Mouse (Mus musculus): ENCODE measurements around the gene Ucn2. TPM values are rescaled to one million over a fixed set of nuclear protein-coding genes. Genes with fewer than 3 reads are reported as not detected.
A peak's percentile ranks its signal among the peaks of the same experiment; 100 is the strongest.

Ucn2 gene
- polyA plus RNA-seq (2015; fragmentation: Nextera tagmentation; extraction: Ambion mirVana), result not detected in 2 replicates

DNA sequence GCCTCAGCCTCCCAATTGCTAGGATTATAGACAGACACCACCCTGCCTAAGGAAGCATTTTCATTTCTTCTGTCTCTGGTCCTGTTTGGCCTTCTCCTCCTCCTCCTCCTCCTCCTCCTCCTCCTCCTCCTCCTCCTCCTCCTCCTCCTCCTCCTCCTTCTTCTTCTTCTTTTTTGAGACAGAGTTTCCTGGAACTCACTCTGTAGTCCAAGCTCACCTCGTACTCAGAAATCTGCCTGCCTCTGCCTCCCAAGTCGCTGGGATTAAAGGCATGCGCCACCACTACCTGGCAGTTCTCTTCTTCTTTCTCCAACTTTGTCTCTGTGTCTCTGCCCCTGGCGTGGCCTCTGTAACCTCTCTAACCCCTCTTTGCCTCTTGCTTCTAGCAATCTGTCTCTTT lies at the start of gene Ucn2:
Ucn2 (plus strand) TSS at position 301 of the 400 bp plus-strand sequence.
- 92% methylated on average over 3 of the region's 4 CpGs for WGBS
- ATAC-seq (ENCODE audit: low FRiP score, low TSS enrichment), result no peak

DNA sequence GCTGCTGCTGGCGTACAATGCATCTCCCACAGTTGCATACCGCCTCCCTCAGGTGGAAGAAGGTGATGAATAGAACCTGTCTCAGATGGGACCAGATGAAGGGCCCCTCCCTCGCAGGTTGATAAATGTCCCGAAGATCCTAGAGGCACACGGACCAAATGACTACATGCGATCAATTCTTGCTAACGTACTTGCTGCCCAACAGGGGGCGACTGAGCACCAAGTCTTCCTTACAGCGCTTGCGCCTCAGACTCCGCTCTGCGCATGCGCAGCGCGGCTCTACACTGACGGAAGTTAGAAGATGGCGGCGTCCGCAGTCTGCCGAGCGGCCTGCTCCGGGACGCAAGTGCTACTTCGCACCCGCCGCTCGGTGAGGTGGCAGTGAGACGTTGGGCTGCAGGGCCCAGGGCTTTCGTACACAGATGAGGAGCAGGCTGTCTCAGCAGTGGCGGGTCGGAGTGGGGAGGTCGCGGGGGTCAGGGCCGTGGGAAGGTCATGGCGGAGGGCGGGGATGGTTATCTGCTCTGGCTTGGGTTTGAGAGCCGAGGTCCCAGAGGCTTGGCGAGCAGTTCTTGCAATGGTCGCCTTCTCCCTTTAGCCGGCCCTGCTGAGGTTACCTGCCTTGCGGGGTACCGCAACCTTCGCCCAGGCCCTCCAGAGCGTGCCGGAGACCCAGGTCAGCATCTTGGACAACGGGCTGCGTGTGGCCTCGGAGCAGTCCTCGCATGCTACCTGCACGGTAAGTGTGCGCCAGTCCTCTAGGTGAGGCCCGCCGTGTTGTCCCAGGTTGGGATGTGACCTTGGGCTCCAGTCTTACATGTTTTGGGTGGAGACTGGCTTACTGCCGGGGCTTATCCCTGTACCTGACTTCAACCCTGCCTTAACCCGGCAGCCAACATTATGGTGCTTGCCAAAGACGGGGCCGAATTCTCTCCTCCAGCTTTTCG lies 49.1 kb upstream of the Ucn2 start, which contains the start of gene Uqcrc1:
Uqcrc1 (plus strand) TSS at position 216 of the 947 bp plus-strand sequence.
- Histone ChIP-seq H3K9ac (ENCODE audit: low read length) (peak within 1 kb of the TSS; percentile 82), H3K4me2 (replicated peaks; ENCODE audit: low read depth) (peak within 1 kb of the TSS; percentile 89), H3K27ac (replicated peaks) (peak within 1 kb of the TSS; percentile 80), H3K4me3 (ENCODE audit: low read depth, low read length) (peak within 1 kb of the TSS; percentile 75), H3K36me3 (ENCODE audit: control insufficient read depth, insufficient read depth, low read length) (peaks cover 5% of the 10 kb centered on the region), H3K9me3 (ENCODE audit: control insufficient read depth, low read length) (no peaks in the 10 kb centered on the region), H3K4me1 (replicated peaks; ENCODE audit: control insufficient read depth, insufficient read depth) (no peaks in the 10 kb centered on the region), H3K27me3 (ENCODE audit: control insufficient read depth, insufficient read depth, low read length) (no peaks in the 10 kb centered on the region)
- WGBS, result under 1% methylated on average over 58 of the region's 58 CpGs
- DNase-seq (ENCODE audit: low spot score) (peak; percentile 96), ATAC-seq (ENCODE audit: low FRiP score, low TSS enrichment) (peak; percentile 94)
- no peak for TF ChIP-seq EP300 (optimal IDR thresholded peaks at IDR 0.05)
- peak; percentile 97 for TF ChIP-seq CTCF (IDR thresholded peaks at IDR 0.05; ENCODE audit: low read depth)

More for the DNA sequence above, at the start of gene Ucn2:
- DNase-seq (ENCODE audit: low spot score), result no peak
- no peaks in the 10 kb centered on the region for H3K27me3 ChIP-seq (ENCODE audit: control insufficient read depth, insufficient read depth, low read length)
- TF ChIP-seq EP300 (optimal IDR thresholded peaks at IDR 0.05), result no peak
- no peak for TF ChIP-seq CTCF (IDR thresholded peaks at IDR 0.05; ENCODE audit: low read depth)
- H3K36me3 ChIP-seq (ENCODE audit: control insufficient read depth, insufficient read depth, low read length), result no peaks in the 10 kb centered on the region
- 0 out of 2 replicates have a peak, but pooled peaks cover 4% of the 10 kb centered on the region for H3K4me1 ChIP-seq (replicated peaks; ENCODE audit: control insufficient read depth, insufficient read depth)
- H3K9ac ChIP-seq (ENCODE audit: low read length), result no peak within 1 kb of the TSS
- no peak within 1 kb of the TSS for H3K4me3 ChIP-seq (ENCODE audit: low read depth, low read length)
- H3K4me2 ChIP-seq (replicated peaks; ENCODE audit: low read depth), result no peak within 1 kb of the TSS
- no peak within 1 kb of the TSS; the same call in 1 of the 2 replicates for H3K27ac ChIP-seq (replicated peaks)
- H3K9me3 ChIP-seq (ENCODE audit: control insufficient read depth, low read length), result no peaks in the 10 kb centered on the region

DNA sequence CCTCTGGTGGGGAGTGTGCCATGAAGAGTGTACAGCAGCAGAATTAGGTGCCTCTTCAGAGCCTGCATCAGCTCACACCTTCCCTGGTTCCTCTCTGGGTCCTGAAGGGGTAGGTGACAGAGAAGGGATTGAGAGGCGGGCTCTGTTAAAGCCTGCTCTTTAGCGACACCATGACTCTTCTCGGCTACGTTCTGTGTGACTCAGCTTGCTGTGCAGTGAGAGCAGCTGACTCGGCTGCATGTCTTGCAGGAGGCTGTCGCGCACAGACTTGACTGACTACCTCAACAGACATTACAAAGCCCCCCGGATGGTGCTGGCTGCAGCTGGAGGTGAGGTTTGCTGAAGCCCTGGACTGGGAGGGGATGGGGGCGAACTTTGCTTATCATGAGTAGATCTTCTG lies 40.7 kb upstream of the Ucn2 start:
- H3K27me3 ChIP-seq (ENCODE audit: control insufficient read depth, insufficient read depth, low read length), result no peaks in the 10 kb centered on the region
- ATAC-seq (ENCODE audit: low FRiP score, low TSS enrichment), result no peak
- no peak overlapping the region; the same call in 1 of the 2 replicates for H3K27ac ChIP-seq (replicated peaks)
- DNase-seq (ENCODE audit: low spot score), result no peak
- H3K4me2 ChIP-seq (replicated peaks; ENCODE audit: low read depth), result no peak overlapping the region
- H3K9me3 ChIP-seq (ENCODE audit: control insufficient read depth, low read length), result no peaks in the 10 kb centered on the region
- TF ChIP-seq CTCF (IDR thresholded peaks at IDR 0.05; ENCODE audit: low read depth), result no peak
- no peak for TF ChIP-seq EP300 (optimal IDR thresholded peaks at IDR 0.05)
- no peak overlapping the region for H3K4me3 ChIP-seq (ENCODE audit: low read depth, low read length)
- WGBS, result 60% methylated on average over 9 of the region's 9 CpGs
- H3K9ac ChIP-seq (ENCODE audit: low read length), result no peak overlapping the region
- no peaks in the 10 kb centered on the region for H3K4me1 ChIP-seq (replicated peaks; ENCODE audit: control insufficient read depth, insufficient read depth)
- peaks cover 48% of the 10 kb centered on the region for H3K36me3 ChIP-seq (ENCODE audit: control insufficient read depth, insufficient read depth, low read length)

DNA sequence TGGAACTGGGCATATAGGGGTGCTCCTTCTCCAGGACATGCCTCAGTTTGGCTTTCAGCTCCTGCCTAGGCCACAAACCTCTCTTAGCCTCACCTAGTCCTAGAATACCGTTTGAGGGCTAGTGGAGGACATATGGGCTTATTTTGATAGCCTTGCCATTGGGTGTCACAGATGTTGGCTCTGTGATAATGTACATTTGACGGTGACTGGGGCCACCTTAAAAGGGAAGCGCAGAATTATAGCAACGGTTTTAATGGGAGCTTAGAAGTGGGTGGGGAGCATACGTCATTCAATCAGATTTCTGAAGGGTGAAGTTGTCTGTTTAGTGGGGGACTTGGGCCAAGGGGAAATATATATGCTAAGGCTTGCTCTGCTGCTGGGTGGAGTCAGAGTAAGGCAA lies 40.2 kb upstream of the Ucn2 start:
- Histone ChIP-seq H3K4me1 (replicated peaks; ENCODE audit: control insufficient read depth, insufficient read depth) (no peaks in the 10 kb centered on the region), H3K9me3 (ENCODE audit: control insufficient read depth, low read length) (no peaks in the 10 kb centered on the region), H3K4me2 (replicated peaks; ENCODE audit: low read depth) (no peak overlapping the region), H3K36me3 (ENCODE audit: control insufficient read depth, insufficient read depth, low read length) (peaks cover 48% of the 10 kb centered on the region), H3K27me3 (ENCODE audit: control insufficient read depth, insufficient read depth, low read length) (no peaks in the 10 kb centered on the region), H3K4me3 (ENCODE audit: low read depth, low read length) (no peak overlapping the region), H3K9ac (ENCODE audit: low read length) (no peak overlapping the region), H3K27ac (replicated peaks) (no peak overlapping the region)
- 70% methylated on average over 5 of the region's 5 CpGs for WGBS
- DNase-seq (ENCODE audit: low spot score) (no peak), ATAC-seq (ENCODE audit: low FRiP score, low TSS enrichment) (no peak)
- TF ChIP-seq CTCF (IDR thresholded peaks at IDR 0.05; ENCODE audit: low read depth) (no peak), EP300 (optimal IDR thresholded peaks at IDR 0.05) (no peak)

DNA sequence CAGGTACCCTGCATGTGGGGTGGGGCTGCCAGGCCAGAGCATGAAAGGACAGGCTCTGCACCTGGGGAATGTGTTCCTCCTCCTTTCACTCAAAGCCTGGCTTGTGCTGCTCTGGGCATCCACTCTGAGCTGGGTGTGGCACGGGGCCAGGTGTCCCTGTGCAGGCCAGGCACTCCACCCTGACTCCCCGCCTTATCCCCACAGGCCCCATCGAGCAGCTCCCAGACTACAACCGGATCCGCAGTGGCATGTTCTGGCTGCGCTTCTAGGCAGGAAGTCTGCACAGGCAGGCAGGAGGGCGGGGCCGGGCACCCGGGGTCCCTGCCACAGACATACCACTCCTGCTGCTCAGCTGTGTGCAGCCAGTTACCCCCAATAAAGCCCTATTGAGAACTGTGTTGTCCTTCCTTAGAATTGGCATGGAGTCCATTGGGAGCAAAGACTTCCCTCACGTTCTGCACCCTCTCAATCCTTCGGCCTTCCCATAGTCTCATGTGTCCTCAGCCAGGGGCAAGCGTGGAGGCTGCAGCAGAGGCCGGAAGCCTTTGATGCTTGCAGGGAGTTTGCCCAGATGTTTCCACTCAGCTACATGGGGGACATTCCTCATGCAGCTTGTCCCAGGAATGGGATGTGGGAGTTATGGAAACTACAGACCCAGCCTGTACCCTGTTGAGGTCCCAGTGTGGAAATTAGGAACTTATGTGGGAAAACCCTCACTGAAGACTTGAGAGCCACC lies 36.4 kb upstream of the Ucn2 start:
- peak overlapping the region; percentile 84 for H3K27ac ChIP-seq (replicated peaks)
- ATAC-seq (ENCODE audit: low FRiP score, low TSS enrichment) (peak; percentile 69), DNase-seq (ENCODE audit: low spot score) (peak; percentile 44)
- no peak overlapping the region for H3K4me3 ChIP-seq (ENCODE audit: low read depth, low read length)
- no peak overlapping the region for H3K9ac ChIP-seq (ENCODE audit: low read length)
- WGBS, result 54% methylated on average over 13 of the region's 13 CpGs
- peaks cover 35% of the 10 kb centered on the region for H3K36me3 ChIP-seq (ENCODE audit: control insufficient read depth, insufficient read depth, low read length)
- H3K9me3 ChIP-seq (ENCODE audit: control insufficient read depth, low read length), result no peaks in the 10 kb centered on the region
- H3K4me2 ChIP-seq (replicated peaks; ENCODE audit: low read depth), result no peak overlapping the region
- TF ChIP-seq CTCF (IDR thresholded peaks at IDR 0.05; ENCODE audit: low read depth) (no peak), EP300 (optimal IDR thresholded peaks at IDR 0.05) (no peak)
- H3K27me3 ChIP-seq (ENCODE audit: control insufficient read depth, insufficient read depth, low read length), result no peaks in the 10 kb centered on the region
- no peaks in the 10 kb centered on the region for H3K4me1 ChIP-seq (replicated peaks; ENCODE audit: control insufficient read depth, insufficient read depth)
